Mouse (Mus musculus) spleen, adult 2 months (tissue): ENCODE results near the gene Asb2.

ENCODE experiments used
- CTCF ChIP-seq: fragments of 200-500 bp; IDR thresholded peaks from 2 replicates; pipeline ENCODE4 v1.5.1; 2011; ENCODE audit warnings: mild to moderate bottlenecking, inconsistent platforms; ENCODE audit not compliant: insufficient read depth, insufficient read length, insufficient replicate concordance; ENCODE audit errors: extremely low read depth
- POLR2A ChIP-seq: fragments of 200-500 bp; IDR thresholded peaks from 2 replicates; pipeline ENCODE4 v1.6.1; 2011; ENCODE audit warnings: low read depth, low read length, inconsistent platforms

DNA sequence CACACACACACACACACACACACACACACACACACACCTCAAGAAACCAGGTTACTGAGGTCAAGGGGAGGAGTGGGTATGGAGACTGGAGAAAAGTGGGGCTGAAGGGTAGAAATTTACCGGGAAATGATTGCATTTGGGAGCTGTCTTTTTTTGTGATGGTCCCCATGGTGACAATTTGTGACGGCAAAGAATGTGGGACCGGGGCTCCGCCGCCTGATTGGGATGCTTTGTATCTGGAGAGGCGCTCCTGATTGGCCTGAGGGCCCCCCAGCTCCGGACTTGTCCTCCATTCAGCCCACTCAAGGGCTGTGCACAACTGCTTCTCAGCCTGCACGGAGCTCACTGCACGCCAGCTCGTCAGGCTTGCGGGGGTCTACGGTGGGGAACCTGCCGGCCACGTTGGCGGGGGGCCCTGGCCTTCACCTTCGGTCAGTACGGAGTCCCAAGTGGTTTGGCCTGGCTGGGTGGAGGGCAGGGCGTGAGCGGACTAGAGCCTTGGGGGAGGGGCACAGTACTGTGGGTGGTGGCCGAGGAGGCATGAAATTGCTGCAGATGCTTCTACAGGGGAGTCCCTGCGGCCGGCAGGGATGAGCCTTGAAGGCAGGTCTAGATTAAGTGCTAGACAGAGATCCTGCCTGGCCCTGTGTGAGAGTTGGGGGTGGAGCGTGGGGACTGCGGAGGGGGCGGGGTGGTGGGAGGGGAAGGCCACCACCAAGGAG is 41.0 kb downstream of the Asb2 start:
- TF ChIP-seq CTCF (no peak), POLR2A (no peak)
